Mouse (Mus musculus) forebrain, embryonic 12.5 days (tissue): Measurements from ENCODE around the gene Lca5l. TPM values are rescaled to one million over a fixed set of nuclear protein-coding genes. Genes with fewer than 3 reads are reported as not detected.

Experiments
- ATAC-seq: fragments of 200-750 bp; cut with Nextera tagmentation; 2 replicates; pipeline ENCODE4 v1.8.0; 2017; ENCODE audit warnings: moderate TSS enrichment; ENCODE audit not compliant: low FRiP score
- H3K27ac ChIP-seq: fragments of 300-500 bp; sonication (generic); 2 replicates; pipeline ENCODE4 v1.5.1; 2016; ENCODE audit warnings: mild to moderate bottlenecking
- H3K27me3 ChIP-seq: fragments of 300-500 bp; sonication (generic); 2 replicates; pipeline ENCODE4 v1.6.1; 2016; ENCODE audit warnings: mild to moderate bottlenecking
- H3K36me3 ChIP-seq: fragments of 300-500 bp; sonication (generic); replicated peaks from 2 replicates; pipeline ENCODE4 v1.6.1; 2016; ENCODE audit warnings: mild to moderate bottlenecking
- H3K4me1 ChIP-seq: fragments of 300-500 bp; sonication (generic); 2 replicates; pipeline ENCODE4 v1.6.1; 2016
- H3K4me2 ChIP-seq: fragments of 300-500 bp; sonication (generic); 2 replicates; pipeline ENCODE4 v1.6.1; 2016; ENCODE audit warnings: mild to moderate bottlenecking, moderate library complexity
- H3K4me3 ChIP-seq: fragments of 300-500 bp; sonication (generic); replicated peaks from 2 replicates; pipeline ENCODE4 v1.5.1; 2016; ENCODE audit warnings: mild to moderate bottlenecking
- H3K9ac ChIP-seq: fragments of 300-500 bp; sonication (generic); 2 replicates; pipeline ENCODE4 v1.6.1; 2016; ENCODE audit warnings: mild to moderate bottlenecking
- H3K9me3 ChIP-seq: fragments of 300-500 bp; sonication (generic); 2 replicates; pipeline ENCODE4 v1.6.1; 2016
- WGBS: fragments of 180-500 bp; shearing (Covaris S2); methylation state at CpG from one replicate; pipeline ENCODE4 v1.1.7; 2016; 5-methylcytosine and 5-hydroxymethylcytosine counted together
- polyA plus RNA-seq: library from polyadenylated mRNA; unstranded; fragments of >200 nt; fragmentation: Nextera tagmentation; extraction: Ambion mirVana; gene quantifications from 2 replicates; pipeline ENCODE4 v1.2.1, GENCODE M21; 2016

Lca5l gene
- polyA plus RNA-seq, 1 experiment from 2014 or later, result 1.3 TPM

DNA sequence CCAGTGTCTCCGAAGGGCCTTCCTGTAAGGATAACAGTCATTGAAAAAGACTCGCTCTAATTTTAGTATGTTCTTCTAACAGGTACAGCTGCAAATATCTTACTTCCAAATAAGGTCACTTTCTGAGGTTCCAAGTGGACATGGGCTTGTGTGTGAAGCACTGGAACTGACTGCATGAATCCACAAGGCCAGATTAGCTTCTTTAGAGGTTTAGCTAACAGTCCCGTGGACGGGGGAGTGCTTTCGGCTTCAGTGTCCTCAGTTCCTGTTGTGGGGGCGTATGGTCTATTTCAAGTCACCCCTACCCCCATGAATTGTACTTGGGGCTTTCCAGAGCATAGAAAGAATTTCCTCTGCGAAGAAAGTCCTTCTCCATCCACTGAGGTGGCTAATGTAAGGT lies 18.8 kb upstream of the Lca5l start:
- H3K4me1 ChIP-seq, result no peaks in the 10 kb centered on the region
- no peak overlapping the region for H3K27ac ChIP-seq
- H3K36me3 ChIP-seq, result no peaks in the 10 kb centered on the region
- no peak overlapping the region for H3K4me3 ChIP-seq
- no peaks in the 10 kb centered on the region for H3K9me3 ChIP-seq
- 0 out of 2 replicates have a peak, but pooled peaks cover 3% of the 10 kb centered on the region for H3K27me3 ChIP-seq
- no peak overlapping the region for H3K9ac ChIP-seq
- no peak overlapping the region for H3K4me2 ChIP-seq
- WGBS, result 90% methylated on average over 7 of the region's 7 CpGs
- no peak for ATAC-seq

DNA sequence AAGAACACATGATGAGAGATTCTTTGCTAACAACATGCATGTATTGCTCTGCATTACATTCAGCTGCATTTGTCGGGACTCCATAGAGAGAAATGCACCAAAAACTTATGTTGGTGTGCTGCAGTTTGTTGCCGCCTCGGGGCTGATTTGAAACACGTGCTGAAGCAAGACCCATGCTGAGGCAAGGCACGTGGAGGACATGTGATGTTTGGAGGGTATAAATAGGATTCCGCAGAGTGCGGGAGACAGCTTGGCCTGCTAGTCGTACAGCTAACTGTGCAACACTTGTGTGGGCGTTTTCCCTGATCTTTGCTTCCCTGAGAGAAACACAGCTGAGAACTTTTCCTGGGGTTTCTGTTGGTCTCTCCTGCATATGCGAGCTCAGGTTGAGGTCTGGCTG lies 17.7 kb upstream of the Lca5l start:
- no peak for ATAC-seq

DNA sequence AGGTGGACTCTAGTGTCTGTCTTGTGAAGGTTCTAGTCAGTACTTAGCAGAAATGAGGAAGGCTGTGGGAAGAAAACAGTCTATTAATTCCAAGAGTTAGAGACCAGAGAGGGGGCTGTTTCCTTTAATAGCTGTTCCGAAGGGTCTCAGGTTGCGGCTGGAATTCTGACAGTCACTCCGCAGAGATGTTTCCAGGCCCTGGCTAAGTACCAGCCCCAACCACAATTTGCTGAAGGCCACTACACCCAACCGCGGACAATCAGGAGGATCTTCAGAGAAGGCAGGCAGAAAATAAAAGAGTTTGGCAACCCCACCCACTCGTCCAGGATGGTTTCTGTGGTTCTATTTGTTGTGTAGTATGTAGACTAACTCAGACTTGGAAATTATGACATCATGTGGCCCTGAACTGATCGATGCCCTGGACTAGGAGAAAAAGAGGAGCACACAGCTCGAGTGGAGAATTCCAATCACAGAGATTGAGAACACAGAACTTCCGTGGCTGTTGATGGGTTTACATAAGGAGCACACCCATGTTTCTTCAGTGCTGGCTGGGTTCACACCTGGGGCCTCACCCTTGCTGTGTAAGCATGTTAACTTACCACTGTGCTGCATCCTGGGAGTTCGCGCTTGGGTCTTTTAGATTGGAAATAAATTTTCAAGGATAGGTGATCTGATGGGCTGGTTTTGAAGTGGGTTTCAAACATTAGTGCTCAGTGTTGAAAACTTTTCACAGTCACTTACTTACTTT lies 9.6 kb upstream of the Lca5l start:
- no peak for ATAC-seq
- no peaks in the 10 kb centered on the region for H3K36me3 ChIP-seq
- no peak overlapping the region for H3K4me3 ChIP-seq
- H3K4me1 ChIP-seq, result peaks cover 11% of the 10 kb centered on the region
- 85% methylated on average over 11 of the region's 11 CpGs for WGBS
- no peak overlapping the region for H3K4me2 ChIP-seq
- peaks cover 8% of the 10 kb centered on the region; the same call in 1 of the 2 replicates for H3K27me3 ChIP-seq
- no peak overlapping the region for H3K9ac ChIP-seq
- no peak overlapping the region for H3K27ac ChIP-seq
- H3K9me3 ChIP-seq, result no peaks in the 10 kb centered on the region

More for the DNA sequence above, 17.7 kb upstream of the Lca5l start:
- Histone ChIP-seq H3K4me2 (no peak overlapping the region), H3K4me3 (no peak overlapping the region), H3K9me3 (no peaks in the 10 kb centered on the region), H3K4me1 (no peaks in the 10 kb centered on the region), H3K36me3 (no peaks in the 10 kb centered on the region), H3K27me3 (0 out of 2 replicates have a peak, but pooled peaks cover 3% of the 10 kb centered on the region), H3K27ac (no peak overlapping the region), H3K9ac (no peak overlapping the region)
- 86% methylated on average over 10 of the region's 10 CpGs for WGBS

DNA sequence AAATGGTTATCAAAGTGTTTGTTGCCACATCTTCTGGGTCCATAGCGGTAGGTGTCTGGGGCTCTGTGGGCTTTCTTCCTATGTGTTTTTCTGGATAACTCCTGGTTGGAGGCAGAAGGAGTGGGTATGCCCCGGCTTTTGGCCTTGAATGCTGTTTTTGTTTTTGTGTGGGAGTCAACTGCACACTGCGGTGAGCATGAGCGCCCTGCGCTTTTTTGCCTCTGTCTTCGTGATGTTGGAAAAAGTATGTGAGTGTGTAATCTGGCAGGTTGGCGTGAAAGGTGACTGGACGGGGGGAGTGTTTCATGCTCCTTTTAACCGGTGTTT lies 8.6 kb upstream of the Lca5l start:
- H3K9me3 ChIP-seq, result no peaks in the 10 kb centered on the region
- no peak overlapping the region for H3K27ac ChIP-seq
- ATAC-seq, result no peak
- H3K4me3 ChIP-seq, result peak overlapping the region; percentile 15
- peak overlapping the region; percentile 17; the same call in 1 of the 2 replicates for H3K9ac ChIP-seq
- H3K4me1 ChIP-seq, result peaks cover 11% of the 10 kb centered on the region
- H3K27me3 ChIP-seq, result peaks cover 5% of the 10 kb centered on the region; the same call in 1 of the 2 replicates
- no peaks in the 10 kb centered on the region for H3K36me3 ChIP-seq
- H3K4me2 ChIP-seq, result peak overlapping the region; percentile 52
- 28% methylated on average over 9 of the region's 9 CpGs for WGBS

DNA sequence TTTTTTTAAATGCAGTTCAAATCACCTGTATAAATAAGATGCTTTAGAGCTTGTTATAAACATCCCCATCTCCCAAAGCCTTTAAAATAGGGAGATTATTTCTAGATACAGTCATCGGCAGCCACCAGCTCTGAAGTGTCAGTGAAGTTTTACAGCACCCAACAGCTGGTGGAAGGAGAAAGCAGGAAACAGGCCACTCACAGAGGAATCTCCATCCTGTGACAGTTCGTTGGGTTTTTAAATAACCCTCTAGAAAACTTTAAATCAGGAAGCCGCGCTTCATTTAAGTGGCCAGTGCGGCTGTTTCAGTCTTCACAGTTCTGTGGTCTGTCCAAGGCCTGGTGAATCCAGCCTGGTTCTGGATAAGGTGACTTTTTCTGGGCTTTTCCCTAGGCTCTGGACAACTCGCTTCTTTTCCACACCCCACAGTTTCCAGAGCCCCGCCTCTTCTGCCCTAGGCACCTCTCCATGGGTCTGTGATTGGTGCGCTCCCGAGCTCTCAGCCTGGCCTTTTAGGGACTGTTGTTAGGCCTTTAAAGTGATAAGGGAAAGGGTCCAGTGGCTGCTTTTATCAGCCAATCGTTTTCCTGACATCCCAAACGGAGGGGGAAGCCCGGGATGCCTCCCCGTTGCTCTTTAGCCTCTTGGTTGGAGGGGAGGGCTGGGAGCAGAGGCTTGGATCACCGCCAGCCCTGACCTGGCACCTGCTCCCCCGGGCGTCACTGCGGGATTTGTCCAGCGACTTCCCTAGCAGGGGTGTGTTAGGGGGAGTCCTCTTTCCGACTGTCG lies 8.0 kb upstream of the Lca5l start, which contains the start of gene Sh3bgr:
Gene Sh3bgr, plus strand, starts transcription at position 538 of the 789 bp plus-strand sequence.
- Histone ChIP-seq H3K4me2 (peak within 1 kb of the TSS; percentile 52), H3K27me3 (peaks cover 5% of the 10 kb centered on the region; the same call in 1 of the 2 replicates), H3K4me1 (peaks cover 11% of the 10 kb centered on the region), H3K36me3 (no peaks in the 10 kb centered on the region), H3K9me3 (no peaks in the 10 kb centered on the region), H3K27ac (no peak within 1 kb of the TSS), H3K9ac (peak within 1 kb of the TSS; percentile 17; the same call in 1 of the 2 replicates), H3K4me3 (peak within 1 kb of the TSS; percentile 15)
- 9% methylated on average over 20 of the region's 20 CpGs for WGBS
- ATAC-seq, result peak; percentile 58; the same call in 1 of the 2 replicates

DNA sequence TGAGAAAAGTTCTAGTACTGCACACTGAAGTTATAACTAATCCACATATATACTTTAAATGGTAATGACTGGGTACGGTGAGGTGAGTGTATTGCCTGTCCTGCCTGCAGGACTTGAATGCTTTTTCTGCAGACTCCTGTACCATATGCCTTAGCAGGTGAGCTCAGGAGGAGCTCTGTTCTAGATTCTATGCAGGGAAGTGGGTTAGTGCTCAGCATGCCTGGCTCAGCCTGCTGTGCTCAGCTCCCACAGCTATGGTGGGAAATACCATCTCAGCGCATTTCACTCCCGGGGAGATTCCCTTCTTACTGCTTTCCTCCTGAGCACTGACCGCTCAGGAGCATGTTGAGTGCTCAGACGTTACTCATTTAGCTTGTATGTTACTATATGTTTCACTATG lies 4.5 kb downstream of the Lca5l start:
- 0 out of 2 replicates have a peak, but pooled peaks cover 3% of the 10 kb centered on the region for H3K27me3 ChIP-seq
- H3K9ac ChIP-seq, result no peak overlapping the region
- no peaks in the 10 kb centered on the region for H3K36me3 ChIP-seq
- H3K4me1 ChIP-seq, result peaks cover 8% of the 10 kb centered on the region
- no peak overlapping the region for H3K4me3 ChIP-seq
- no peaks in the 10 kb centered on the region for H3K9me3 ChIP-seq
- no peak overlapping the region for H3K27ac ChIP-seq
- no peak for ATAC-seq
- WGBS, result 86% methylated on average over 5 of the region's 5 CpGs
- H3K4me2 ChIP-seq, result no peak overlapping the region

DNA sequence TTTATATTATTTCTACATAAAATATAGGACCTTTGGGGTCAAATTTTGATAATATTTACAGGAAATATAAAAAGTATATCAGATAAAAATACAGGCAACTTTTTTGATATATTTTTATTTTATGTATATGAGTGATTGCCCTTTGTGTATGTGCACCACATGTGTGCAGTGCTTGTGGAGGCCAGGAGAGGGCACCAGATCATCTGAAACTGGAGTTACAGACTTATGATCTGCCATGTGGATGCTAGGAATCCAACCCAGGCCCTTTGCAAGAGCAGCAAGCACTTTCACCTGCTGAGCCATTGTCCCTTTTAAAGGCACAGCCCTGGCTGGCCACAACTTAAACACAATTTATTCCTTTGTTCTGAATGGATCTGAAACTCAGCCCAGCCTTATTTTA lies 12.9 kb downstream of the Lca5l start:
- no peak overlapping the region for H3K4me2 ChIP-seq
- H3K9me3 ChIP-seq, result 0 out of 2 replicates have a peak, but pooled peaks cover 5% of the 10 kb centered on the region
- H3K27ac ChIP-seq, result no peak overlapping the region
- no peak overlapping the region for H3K4me3 ChIP-seq
- H3K27me3 ChIP-seq, result no peaks in the 10 kb centered on the region
- no peaks in the 10 kb centered on the region for H3K36me3 ChIP-seq
- no peak overlapping the region for H3K9ac ChIP-seq
- ATAC-seq, result no peak
- H3K4me1 ChIP-seq, result peaks cover 8% of the 10 kb centered on the region; the same call in 1 of the 2 replicates

DNA sequence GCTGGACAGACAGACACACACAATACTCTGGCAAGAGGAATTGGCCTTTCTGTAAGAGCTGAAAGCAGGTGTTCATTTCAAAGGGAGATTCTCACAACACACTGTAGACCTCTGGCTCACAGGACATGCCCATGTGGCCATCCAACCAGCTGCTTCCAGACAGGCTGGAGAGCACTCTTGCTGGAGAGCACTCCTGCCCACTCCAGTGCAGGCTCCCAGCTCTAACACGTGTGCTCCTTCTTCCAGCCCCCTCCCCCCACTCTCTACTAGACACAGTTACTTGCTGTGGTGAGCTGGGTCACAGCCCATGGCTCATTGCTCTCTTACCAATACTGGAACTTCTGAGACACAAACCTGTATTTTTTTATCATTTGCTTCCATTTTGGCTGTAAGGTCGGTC lies 16.7 kb downstream of the Lca5l start:
- peaks cover 8% of the 10 kb centered on the region; the same call in 1 of the 2 replicates for H3K4me1 ChIP-seq
- WGBS, result 36% methylated on average over 2 of the region's 2 CpGs
- no peak overlapping the region for H3K27ac ChIP-seq
- ATAC-seq, result peak; percentile 39; the same call in 1 of the 2 replicates
- no peak overlapping the region for H3K4me2 ChIP-seq
- H3K4me3 ChIP-seq, result no peak overlapping the region
- no peaks in the 10 kb centered on the region for H3K27me3 ChIP-seq
- H3K9ac ChIP-seq, result no peak overlapping the region
- no peaks in the 10 kb centered on the region for H3K36me3 ChIP-seq
- H3K9me3 ChIP-seq, result 0 out of 2 replicates have a peak, but pooled peaks cover 5% of the 10 kb centered on the region

GRCm38 (mm10) chr16:96173648-96174047 lies 18.4 kb downstream of the Lca5l start:
- Histone ChIP-seq H3K4me2 (no peak overlapping the region), H3K36me3 (no peaks in the 10 kb centered on the region), H3K4me1 (peaks cover 8% of the 10 kb centered on the region; the same call in 1 of the 2 replicates), H3K9me3 (no peaks in the 10 kb centered on the region), H3K27me3 (no peaks in the 10 kb centered on the region), H3K4me3 (no peak overlapping the region), H3K9ac (no peak overlapping the region), H3K27ac (no peak overlapping the region)
- ATAC-seq, result no peak
- WGBS, result 80% methylated on average over 8 of the region's 8 CpGs

GRCm38 (mm10) chr16:96168837-96169236 lies 23.2 kb downstream of the Lca5l start:
- Histone ChIP-seq H3K27ac (no peak overlapping the region), H3K4me3 (no peak overlapping the region), H3K9ac (no peak overlapping the region), H3K4me2 (no peak overlapping the region), H3K4me1 (no peaks in the 10 kb centered on the region), H3K27me3 (no peaks in the 10 kb centered on the region), H3K9me3 (no peaks in the 10 kb centered on the region), H3K36me3 (no peaks in the 10 kb centered on the region)
- ATAC-seq, result no peak
- WGBS, result 89% methylated on average over 4 of the region's 4 CpGs

- Histone ChIP-seq H3K27ac (no peak overlapping the region), H3K4me3 (no peak overlapping the region), H3K36me3 (no peaks in the 10 kb centered on the region), H3K9ac (no peak overlapping the region), H3K27me3 (no peaks in the 10 kb centered on the region), H3K4me2 (no peak overlapping the region), H3K4me1 (no peaks in the 10 kb centered on the region), H3K9me3 (no peaks in the 10 kb centered on the region)
- WGBS, result 84% methylated on average over 4 of the region's 4 CpGs
- ATAC-seq, result no peak
Observed at GRCm38 (mm10) chr16:96165723-96166264, 26.3 kb downstream of the Lca5l start.

GRCm38 (mm10) chr16:96161336-96161735 lies 30.7 kb downstream of the Lca5l start:
- 92% methylated on average over 4 of the region's 4 CpGs for WGBS
- H3K36me3 ChIP-seq, result no peaks in the 10 kb centered on the region; the same call in 1 of the 2 replicates
- no peaks in the 10 kb centered on the region for H3K9me3 ChIP-seq
- no peak overlapping the region for H3K27ac ChIP-seq
- H3K4me1 ChIP-seq, result peaks cover 11% of the 10 kb centered on the region; the same call in 1 of the 2 replicates
- no peaks in the 10 kb centered on the region for H3K27me3 ChIP-seq
- no peak overlapping the region for H3K4me3 ChIP-seq
- no peak for ATAC-seq
- no peak overlapping the region for H3K9ac ChIP-seq
- H3K4me2 ChIP-seq, result no peak overlapping the region
